In the genomic region with DNA sequence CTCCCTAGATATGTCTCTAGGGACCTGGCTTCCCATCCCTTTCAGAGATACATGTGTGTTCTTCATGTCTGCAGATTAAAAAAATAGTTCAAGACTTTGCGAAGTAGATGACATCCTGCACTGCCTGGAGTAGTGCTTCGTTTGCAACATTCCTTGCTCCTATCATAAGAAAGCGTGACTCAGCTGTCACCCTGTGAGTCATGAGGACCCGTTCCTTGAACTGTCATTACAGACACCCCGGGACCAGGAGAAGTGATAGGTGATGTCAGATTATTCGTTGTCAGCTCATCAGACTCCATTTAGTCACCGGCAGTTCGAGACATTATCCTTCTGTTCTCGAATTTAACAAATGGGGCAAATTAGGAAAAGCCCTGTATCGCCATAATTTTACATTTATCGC, we compare ENCODE assay signal across 12 mouse cellular contexts.
"Had no signal": no experiment of that assay in that cellular context is flagged by ENCODE, and none has a peak within 500 bp of the region (broad histone marks: within the 10 kb centered on the region; RNA-seq: fewer than 3 reads in every experiment).

No protein-coding gene starts in this region.

- H3K27ac ChIP-seq: kidney, embryonic 15.5 days; limb, embryonic 10.5 days; liver, embryonic 15.5 days; midbrain, embryonic 12.5 days had no signal

- H3K36me3 ChIP-seq: kidney, embryonic 15.5 days; limb, embryonic 10.5 days; liver, embryonic 15.5 days; midbrain, embryonic 12.5 days had no signal

- H3K4me3 ChIP-seq: kidney, embryonic 15.5 days; limb, embryonic 10.5 days; liver, embryonic 15.5 days; midbrain, embryonic 12.5 days had no signal

- H3K4me1 ChIP-seq: kidney, embryonic 15.5 days; liver, embryonic 15.5 days; midbrain, embryonic 12.5 days had no signal

- H3K4me2 ChIP-seq: kidney, embryonic 15.5 days; liver, embryonic 11.5 days; liver, embryonic 15.5 days; midbrain, embryonic 12.5 days had no signal

- DNase-seq: kidney, postnatal 14 days; lung, adult 2 months; lung, postnatal 14 days; right cerebral cortex, adult 18-20 months; right cerebral cortex, postnatal 25 days; thymus, postnatal 36 days had no signal

- ATAC-seq: midbrain, embryonic 16.5 days had no signal

- H3K9me3 ChIP-seq: kidney, embryonic 15.5 days; limb, embryonic 10.5 days; liver, embryonic 15.5 days; midbrain, embryonic 12.5 days had no signal

- H3K27me3 ChIP-seq: kidney, embryonic 15.5 days; liver, embryonic 15.5 days; midbrain, embryonic 12.5 days had no signal

- H3K9ac ChIP-seq: kidney, embryonic 15.5 days; liver, embryonic 15.5 days; midbrain, embryonic 12.5 days had no signal
